Mouse (Mus musculus) layer of hippocampus, adult 8-10 months (tissue): ENCODE data around the gene Brd3os. TPM values are rescaled to one million over a fixed set of nuclear protein-coding genes. Genes with fewer than 3 reads are reported as not detected.
A peak's percentile ranks its signal among the peaks of the same experiment; 100 is the strongest.

Experiments used
- DNase-seq, 2 experiments: peaks; one replicate each; pipeline ENCODE4 v3.0.0; 2022; ENCODE audit warnings: low spot score in 2 of 2
- total RNA-seq, 4 experiments: library from RNA; stranded (reverse); gene quantifications; 2 replicates each; pipeline ENCODE4 v1.2.4; 2022

Gene Brd3os
- total RNA-seq, 4 experiments from 2014 or later = 23.5 to 28.6 (median 27.9) TPM

GRCm38 (mm10) chr2:27462901-27463300 is 20.8 kb downstream of the Brd3os start:
- no peak for DNase-seq

- no peak for DNase-seq
Measured at GRCm38 (mm10) chr2:27469292-27469990, 27.3 kb downstream of the Brd3os start.

GRCm38 (mm10) chr2:27469991-27470355 is 27.8 kb downstream of the Brd3os start:
- DNase-seq = no peak

- no peak for DNase-seq
Measured at GRCm38 (mm10) chr2:27470535-27470934, 28.4 kb downstream of the Brd3os start.

- no peak for DNase-seq
Measured at GRCm38 (mm10) chr2:27471170-27471584, 29.1 kb downstream of the Brd3os start.

GRCm38 (mm10) chr2:27473061-27473765 is 31.1 kb downstream of the Brd3os start:
- DNase-seq = no peak

GRCm38 (mm10) chr2:27473911-27474310 is 31.8 kb downstream of the Brd3os start:
- no peak for DNase-seq

- DNase-seq = no peak
Measured at GRCm38 (mm10) chr2:27474621-27475484, 32.7 kb downstream of the Brd3os start.

GRCm38 (mm10) chr2:27475495-27476302 is 33.6 kb downstream of the Brd3os start:
- DNase-seq = peak; percentile 85 to 90

GRCm38 (mm10) chr2:27476303-27477192 is 34.4 kb downstream of the Brd3os start:
- no peak for DNase-seq

- no peak for DNase-seq
Measured at GRCm38 (mm10) chr2:27479821-27480220, 37.7 kb downstream of the Brd3os start.

GRCm38 (mm10) chr2:27480367-27480766 is 38.2 kb downstream of the Brd3os start:
- no peak for DNase-seq

GRCm38 (mm10) chr2:27482265-27482861 is 40.2 kb downstream of the Brd3os start:
- DNase-seq = no peak

- no peak for DNase-seq
Measured at GRCm38 (mm10) chr2:27486725-27487124, 44.6 kb downstream of the Brd3os start.

GRCm38 (mm10) chr2:27487336-27488049 is 45.4 kb downstream of the Brd3os start:
- no peak for DNase-seq

- no peak for DNase-seq
Measured at GRCm38 (mm10) chr2:27488362-27488761, 46.2 kb downstream of the Brd3os start.

GRCm38 (mm10) chr2:27490939-27491338 is 48.8 kb downstream of the Brd3os start:
- no peak for DNase-seq
